In genomic region chr4:140153711-140154114, GRCm38 (mm10) we compare ENCODE assay signal across 9 mouse cellular contexts.
DNase-seq lines count a peak whose midpoint lies in the region; ATAC-seq lines count a peak whose summit lies in the region.
"Had no signal": no experiment of that assay in that cellular context is flagged by ENCODE, and none has a peak within 500 bp of the region (broad histone marks: within the 10 kb centered on the region; RNA-seq: fewer than 3 reads in every experiment).

No protein-coding gene starts in this region.

- H3K4me2 ChIP-seq in neural tube, embryonic 13.5 days = no peak overlapping the region
- no peak overlapping the region for H3K4me2 ChIP-seq in neural tube, embryonic 15.5 days
- no peak overlapping the region for H3K4me2 ChIP-seq in hindbrain, embryonic 16.5 days (ENCODE audit: low read length)
- H3K4me2 ChIP-seq: limb, embryonic 13.5 days had no signal

- peaks cover 6% of the 10 kb centered on the region; the same call in 1 of the 2 replicates for H3K36me3 ChIP-seq in neural tube, embryonic 13.5 days
- H3K36me3 ChIP-seq in neural tube, embryonic 15.5 days = 0 out of 2 replicates have a peak, but pooled peaks cover 2% of the 10 kb centered on the region
- no peaks in the 10 kb centered on the region for H3K36me3 ChIP-seq in hindbrain, embryonic 16.5 days (ENCODE audit: control insufficient read depth, insufficient read depth, low read length)
- H3K36me3 ChIP-seq: limb, embryonic 13.5 days had no signal

- H3K27ac ChIP-seq in neural tube, embryonic 13.5 days (replicated peaks) = peak overlapping the region; percentile 72; the same call in 1 of the 2 replicates
- H3K27ac ChIP-seq in neural tube, embryonic 15.5 days (replicated peaks) = no peak overlapping the region
- peak overlapping the region; percentile 62; the same call in 1 of the 2 replicates for H3K27ac ChIP-seq in hindbrain, embryonic 16.5 days (ENCODE audit: low read depth, low read length)
- H3K27ac ChIP-seq: limb, embryonic 13.5 days had no signal

- no peaks in the 10 kb centered on the region for H3K27me3 ChIP-seq in neural tube, embryonic 13.5 days
- no peaks in the 10 kb centered on the region for H3K27me3 ChIP-seq in neural tube, embryonic 15.5 days (replicated peaks)
- H3K27me3 ChIP-seq in hindbrain, embryonic 16.5 days (replicated peaks; ENCODE audit: control insufficient read depth, insufficient read depth, low read length) = no peaks in the 10 kb centered on the region; the same call in 1 of the 2 replicates
- H3K27me3 ChIP-seq: CH12.LX; limb, embryonic 13.5 days had no signal

- intact Hi-C loops in gastrocnemius, postnatal 14 days (cut with DNase I; ENCODE audit: low total_unique reads) = loop anchor here (10.0 kb wide), 1 partner anchor 279 kb away; no protein-coding TSS in a partner anchor

- DNase-seq in gastrocnemius, postnatal 25 days = peak; percentile 29
- DNase-seq in gastrocnemius, postnatal 14 days = no peak
- DNase-seq in ovary, postnatal 36 days (ENCODE audit: low spot score) = no peak

- no peak overlapping the region for H3K9ac ChIP-seq in neural tube, embryonic 13.5 days
- no peak overlapping the region for H3K9ac ChIP-seq in neural tube, embryonic 15.5 days (replicated peaks)
- H3K9ac ChIP-seq in hindbrain, embryonic 16.5 days (ENCODE audit: low read depth, low read length) = no peak overlapping the region
- H3K9ac ChIP-seq: limb, embryonic 13.5 days had no signal

- WGBS in neural tube, embryonic 13.5 days = 72% methylated on average over 9 of the region's 9 CpGs
- 73% methylated on average over 9 of the region's 9 CpGs for WGBS in neural tube, embryonic 15.5 days
- WGBS in hindbrain, embryonic 16.5 days = 59% methylated on average over 8 of the region's 9 CpGs

- H3K4me1 ChIP-seq in neural tube, embryonic 13.5 days (replicated peaks) = peaks cover 23% of the 10 kb centered on the region
- peaks cover 10% of the 10 kb centered on the region for H3K4me1 ChIP-seq in neural tube, embryonic 15.5 days
- peaks cover 14% of the 10 kb centered on the region for H3K4me1 ChIP-seq in hindbrain, embryonic 16.5 days (ENCODE audit: control insufficient read depth, insufficient read depth, low read depth, low read length)
- H3K4me1 ChIP-seq: limb, embryonic 13.5 days had no signal

- no peak overlapping the region for H3K4me3 ChIP-seq in neural tube, embryonic 13.5 days
- H3K4me3 ChIP-seq in neural tube, embryonic 15.5 days (replicated peaks) = no peak overlapping the region
- H3K4me3 ChIP-seq in hindbrain, embryonic 16.5 days (ENCODE audit: low read length) = no peak overlapping the region
- H3K4me3 ChIP-seq: limb, embryonic 13.5 days had no signal

- no peak for ATAC-seq in neural tube, embryonic 13.5 days (ENCODE audit: low read depth)
- ATAC-seq in neural tube, embryonic 15.5 days (ENCODE audit: low FRiP score) = no peak
- ATAC-seq in hindbrain, embryonic 16.5 days = peak; percentile 45; the same call in 1 of the 2 replicates
- ATAC-seq in monocyte, adult 5-6 weeks (replicated peaks; ENCODE audit: insufficient number of reproducible peaks, low FRiP score, low TSS enrichment, poor library complexity, severe bottlenecking) = no peak

- H3K9me3 ChIP-seq in neural tube, embryonic 13.5 days = no peaks in the 10 kb centered on the region
- H3K9me3 ChIP-seq in neural tube, embryonic 15.5 days (replicated peaks) = no peaks in the 10 kb centered on the region
- no peaks in the 10 kb centered on the region for H3K9me3 ChIP-seq in hindbrain, embryonic 16.5 days (ENCODE audit: control insufficient read depth, low read length)
- H3K9me3 ChIP-seq: limb, embryonic 13.5 days had no signal
